Mouse (Mus musculus) adipose tissue, adult 10 weeks (tissue): ENCODE results near the gene Tex13c2. TPM values are rescaled to one million over a fixed set of nuclear protein-coding genes. Genes with fewer than 3 reads are reported as not detected.

ENCODE experiments used
- polyA plus RNA-seq: library from polyadenylated mRNA; stranded (reverse); fragments of 350-450 nt; fragmentation: Illumina TruSeq; extraction: RNeasy Lipid Tissue Mini Kit (QIAGEN cat#74804); gene quantifications from one replicate; pipeline ENCODE4 v1.2.3, GENCODE M21; 2014; ENCODE audit warnings: low read depth, low replicate concordance

Gene Tex13c2
- not detected for polyA plus RNA-seq

DNA sequence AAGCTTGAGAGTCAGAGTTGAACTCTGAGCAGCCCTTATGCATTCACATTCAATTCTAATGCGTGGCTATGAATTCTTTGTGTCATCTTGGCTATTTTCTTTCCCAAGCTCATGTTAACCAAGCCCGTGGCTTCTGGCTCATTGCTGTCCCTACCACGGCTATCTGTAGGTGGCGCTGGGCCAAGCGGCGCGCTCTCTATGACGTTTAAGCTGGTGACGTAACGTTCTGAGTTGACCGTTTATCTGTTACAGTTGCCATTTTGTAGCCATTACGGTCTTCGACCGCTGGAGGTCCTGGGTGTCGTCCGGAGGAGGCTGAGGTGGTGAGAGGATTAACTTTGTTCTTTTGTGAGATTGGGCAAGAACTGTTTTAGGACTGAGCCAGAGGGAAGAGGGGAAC lies at the start of gene Tex13c2:
Gene Tex13c2, plus strand, starts transcription at position 246 of the 400 bp plus-strand sequence.

DNA sequence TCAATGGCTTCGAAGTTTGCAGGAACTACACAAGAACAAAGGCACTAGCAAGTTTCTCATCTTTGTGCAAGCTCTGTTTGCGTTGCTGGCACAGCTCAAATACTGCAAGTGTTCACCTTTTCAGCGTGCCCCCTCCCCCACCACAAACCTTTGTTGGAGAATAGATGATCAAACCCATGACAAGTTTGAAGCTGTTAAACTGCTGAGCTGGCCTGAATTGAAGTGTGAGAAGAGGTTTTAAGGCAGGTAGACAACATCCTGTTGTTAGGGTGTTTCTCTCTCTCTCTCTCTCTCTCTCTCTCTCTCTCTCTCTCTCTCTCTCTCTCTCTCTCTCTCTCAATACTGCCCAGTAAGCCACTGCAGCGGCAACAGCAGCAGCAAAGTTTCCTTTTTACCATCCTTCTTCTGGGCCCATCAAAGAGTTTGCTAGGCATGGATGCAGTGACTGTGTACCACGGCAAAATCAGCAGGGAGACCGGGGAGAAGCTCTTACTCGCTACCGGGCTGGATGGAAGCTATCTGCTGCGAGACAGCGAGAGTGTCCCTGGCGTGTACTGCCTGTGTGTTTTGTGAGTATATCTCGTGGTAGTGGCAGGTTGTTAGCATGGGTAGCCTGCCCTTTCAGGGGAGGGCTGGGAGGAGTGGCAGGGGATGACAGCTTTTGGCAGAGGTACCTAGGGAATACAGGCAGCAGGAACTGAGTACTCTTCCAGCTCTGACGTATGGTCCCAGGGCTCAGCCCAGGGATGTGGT lies 13.0 kb downstream of the Tex13c2 start, which contains the start of gene Sh2d1a:
Gene Sh2d1a, plus strand, starts transcription at position 163 of the 753 bp plus-strand sequence.

Other genes starting within 250 kb of the Tex13c2 start
- gene Sh2d1a, start 12.8 kb downstream of the Tex13c2 start, polyA plus RNA-seq = not detected